Mouse (Mus musculus): ENCODE data around the gene Dag1.

- TF ChIP-seq CTCF (IDR thresholded peaks at IDR 0.05; ENCODE audit: extremely low read depth, insufficient read depth, low read length): no peak
- no peak for TF ChIP-seq POLR2A (IDR thresholded peaks at IDR 0.05; ENCODE audit: extremely low read depth, insufficient read depth, low read length)
Measured at GRCm38 (mm10) chr9:108165143-108165542, 98.6 kb downstream of the Dag1 start.
